Mouse (Mus musculus): ENCODE results near the gene Prkag2. TPM values are rescaled to one million over a fixed set of nuclear protein-coding genes. Genes with fewer than 3 reads are reported as not detected.

Gene Prkag2
- polyA plus RNA-seq, 1 experiment, result 27.7 TPM

GRCm38 (mm10) chr5:25058417-25058816 lies 42.0 kb downstream of the Prkag2 start:
- Histone ChIP-seq H3K4me3 (ENCODE audit: insufficient read depth, low read length) (no peak overlapping the region), H3K27ac (ENCODE audit: insufficient read depth, low read depth, low read length) (no peak overlapping the region), H3K4me1 (ENCODE audit: control insufficient read depth, insufficient read depth, low read length) (peaks cover 7% of the 10 kb centered on the region)
- TF ChIP-seq POLR2A (IDR thresholded peaks at IDR 0.05; ENCODE audit: borderline replicate concordance, low read depth, low read length) (no peak), CTCF (IDR thresholded peaks at IDR 0.05; ENCODE audit: low read depth, low read length) (no peak)

GRCm38 (mm10) chr5:25055288-25055687 lies 45.2 kb downstream of the Prkag2 start:
- H3K4me1 ChIP-seq (ENCODE audit: control insufficient read depth, insufficient read depth, low read length), result peaks cover 7% of the 10 kb centered on the region
- H3K4me3 ChIP-seq (ENCODE audit: insufficient read depth, low read length), result no peak overlapping the region
- H3K27ac ChIP-seq (ENCODE audit: insufficient read depth, low read depth, low read length), result no peak overlapping the region
- no peak for TF ChIP-seq CTCF (IDR thresholded peaks at IDR 0.05; ENCODE audit: low read depth, low read length)
- no peak for TF ChIP-seq POLR2A (IDR thresholded peaks at IDR 0.05; ENCODE audit: borderline replicate concordance, low read depth, low read length)

- Histone ChIP-seq H3K4me3 (ENCODE audit: insufficient read depth, low read length) (no peak overlapping the region), H3K4me1 (ENCODE audit: control insufficient read depth, insufficient read depth, low read length) (peaks cover 7% of the 10 kb centered on the region), H3K27ac (ENCODE audit: insufficient read depth, low read depth, low read length) (no peak overlapping the region)
- TF ChIP-seq CTCF (IDR thresholded peaks at IDR 0.05; ENCODE audit: low read depth, low read length) (no peak), POLR2A (IDR thresholded peaks at IDR 0.05; ENCODE audit: borderline replicate concordance, low read depth, low read length) (no peak)
Observed at GRCm38 (mm10) chr5:25053971-25054658, 46.3 kb downstream of the Prkag2 start.

- Histone ChIP-seq H3K4me1 (ENCODE audit: control insufficient read depth, insufficient read depth, low read length) (no peaks in the 10 kb centered on the region), H3K27ac (ENCODE audit: insufficient read depth, low read depth, low read length) (no peak overlapping the region), H3K4me3 (ENCODE audit: insufficient read depth, low read length) (no peak overlapping the region)
- TF ChIP-seq CTCF (IDR thresholded peaks at IDR 0.05; ENCODE audit: low read depth, low read length) (no peak), POLR2A (IDR thresholded peaks at IDR 0.05; ENCODE audit: borderline replicate concordance, low read depth, low read length) (no peak)
Observed at GRCm38 (mm10) chr5:25050827-25051226, 49.6 kb downstream of the Prkag2 start.

- H3K4me3 ChIP-seq (ENCODE audit: insufficient read depth, low read length), result no peak overlapping the region
- H3K4me1 ChIP-seq (ENCODE audit: control insufficient read depth, insufficient read depth, low read length), result no peaks in the 10 kb centered on the region
- TF ChIP-seq POLR2A (IDR thresholded peaks at IDR 0.05; ENCODE audit: borderline replicate concordance, low read depth, low read length), result no peak
- no peak for TF ChIP-seq CTCF (IDR thresholded peaks at IDR 0.05; ENCODE audit: low read depth, low read length)
- no peak overlapping the region for H3K27ac ChIP-seq (ENCODE audit: insufficient read depth, low read depth, low read length)
Observed at GRCm38 (mm10) chr5:25047670-25048069, 52.8 kb downstream of the Prkag2 start.

- H3K4me3 ChIP-seq (ENCODE audit: insufficient read depth, low read length), result no peak overlapping the region
- TF ChIP-seq CTCF (IDR thresholded peaks at IDR 0.05; ENCODE audit: low read depth, low read length), result no peak
- TF ChIP-seq POLR2A (IDR thresholded peaks at IDR 0.05; ENCODE audit: borderline replicate concordance, low read depth, low read length), result no peak
- H3K4me1 ChIP-seq (ENCODE audit: control insufficient read depth, insufficient read depth, low read length), result peaks cover 5% of the 10 kb centered on the region
- H3K27ac ChIP-seq (ENCODE audit: insufficient read depth, low read depth, low read length), result no peak overlapping the region
Observed at GRCm38 (mm10) chr5:25046762-25047161, 53.7 kb downstream of the Prkag2 start.

- Histone ChIP-seq H3K27ac (ENCODE audit: insufficient read depth, low read depth, low read length) (no peak overlapping the region), H3K4me3 (ENCODE audit: insufficient read depth, low read length) (no peak overlapping the region), H3K4me1 (ENCODE audit: control insufficient read depth, insufficient read depth, low read length) (peaks cover 5% of the 10 kb centered on the region)
- TF ChIP-seq CTCF (IDR thresholded peaks at IDR 0.05; ENCODE audit: low read depth, low read length), result no peak
- no peak for TF ChIP-seq POLR2A (IDR thresholded peaks at IDR 0.05; ENCODE audit: borderline replicate concordance, low read depth, low read length)
Observed at GRCm38 (mm10) chr5:25044007-25044406, 56.4 kb downstream of the Prkag2 start.

- TF ChIP-seq CTCF (IDR thresholded peaks at IDR 0.05; ENCODE audit: low read depth, low read length), result no peak
- Histone ChIP-seq H3K4me1 (ENCODE audit: control insufficient read depth, insufficient read depth, low read length) (peaks cover 5% of the 10 kb centered on the region), H3K27ac (ENCODE audit: insufficient read depth, low read depth, low read length) (no peak overlapping the region), H3K4me3 (ENCODE audit: insufficient read depth, low read length) (no peak overlapping the region)
Observed at GRCm38 (mm10) chr5:25041947-25042346, 58.5 kb downstream of the Prkag2 start.

- Histone ChIP-seq H3K4me1 (ENCODE audit: control insufficient read depth, insufficient read depth, low read length) (peaks cover 5% of the 10 kb centered on the region), H3K4me3 (ENCODE audit: insufficient read depth, low read length) (no peak overlapping the region), H3K27ac (ENCODE audit: insufficient read depth, low read depth, low read length) (no peak overlapping the region)
- TF ChIP-seq CTCF (IDR thresholded peaks at IDR 0.05; ENCODE audit: low read depth, low read length), result no peak
- no peak for TF ChIP-seq POLR2A (IDR thresholded peaks at IDR 0.05; ENCODE audit: borderline replicate concordance, low read depth, low read length)
Observed at GRCm38 (mm10) chr5:25041307-25041706, 59.1 kb downstream of the Prkag2 start.

GRCm38 (mm10) chr5:25040903-25041302 lies 59.5 kb downstream of the Prkag2 start:
- H3K4me1 ChIP-seq (ENCODE audit: control insufficient read depth, insufficient read depth, low read length), result peaks cover 5% of the 10 kb centered on the region
- no peak for TF ChIP-seq CTCF (IDR thresholded peaks at IDR 0.05; ENCODE audit: low read depth, low read length)
- no peak overlapping the region for H3K4me3 ChIP-seq (ENCODE audit: insufficient read depth, low read length)
- H3K27ac ChIP-seq (ENCODE audit: insufficient read depth, low read depth, low read length), result no peak overlapping the region

GRCm38 (mm10) chr5:25038827-25039226 lies 61.6 kb downstream of the Prkag2 start:
- no peak for TF ChIP-seq CTCF (IDR thresholded peaks at IDR 0.05; ENCODE audit: low read depth, low read length)
- TF ChIP-seq POLR2A (IDR thresholded peaks at IDR 0.05; ENCODE audit: borderline replicate concordance, low read depth, low read length), result no peak
- Histone ChIP-seq H3K4me1 (ENCODE audit: control insufficient read depth, insufficient read depth, low read length) (peaks cover 7% of the 10 kb centered on the region), H3K4me3 (ENCODE audit: insufficient read depth, low read length) (no peak overlapping the region), H3K27ac (ENCODE audit: insufficient read depth, low read depth, low read length) (no peak overlapping the region)
